Mouse (Mus musculus): ENCODE measurements around the gene Pgpep1l. TPM values are rescaled to one million over a fixed set of nuclear protein-coding genes. Genes with fewer than 3 reads are reported as not detected.

Pgpep1l gene
- polyA plus RNA-seq, 1 experiment from 2014 or later = not detected

DNA sequence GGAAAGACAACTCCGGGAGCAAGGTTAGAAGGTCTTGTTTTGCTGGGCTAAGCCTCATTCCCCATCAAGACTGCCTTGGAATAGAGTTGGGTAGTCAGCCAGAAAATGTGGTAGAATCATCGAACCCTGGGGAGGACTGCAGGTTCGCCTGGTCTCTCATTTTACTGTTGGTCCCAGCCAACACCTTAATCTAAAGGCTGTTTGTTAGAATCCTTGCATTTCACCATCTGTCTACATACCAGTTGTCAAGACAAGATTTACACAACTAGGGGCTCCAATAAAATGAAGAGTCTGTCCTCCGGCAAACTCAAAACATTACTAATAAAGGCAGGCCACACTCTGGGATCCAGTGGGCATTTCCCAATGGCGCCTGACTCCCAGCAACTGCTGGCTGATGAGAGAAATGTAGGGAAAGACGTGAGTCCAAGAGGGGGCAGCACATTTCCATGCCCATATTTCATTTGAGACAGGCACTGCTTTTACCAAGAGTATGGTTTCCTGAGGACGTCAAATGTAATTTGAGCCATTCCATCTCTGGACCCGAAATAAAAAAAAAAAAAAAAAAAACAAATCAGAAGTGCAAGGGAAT, 1.3 kb downstream of the Pgpep1l start:
- Histone ChIP-seq H3K4me2 (ENCODE audit: low read length) (no peak overlapping the region), H3K27me3 (ENCODE audit: control insufficient read depth, insufficient read depth, low read length) (peaks cover 2% of the 10 kb centered on the region; the same call in 1 of the 2 replicates), H3K9ac (replicated peaks; ENCODE audit: low read length) (no peak overlapping the region), H3K27ac (replicated peaks; ENCODE audit: low read depth, low read length) (no peak overlapping the region), H3K9me3 (ENCODE audit: control insufficient read depth, low read length) (no peaks in the 10 kb centered on the region), H3K36me3 (ENCODE audit: control insufficient read depth, insufficient read depth, low read length) (no peaks in the 10 kb centered on the region), H3K4me1 (ENCODE audit: control insufficient read depth, insufficient read depth, low read length) (peaks cover 11% of the 10 kb centered on the region; the same call in 1 of the 2 replicates), H3K4me3 (replicated peaks; ENCODE audit: low read depth, low read length) (no peak overlapping the region)
- ATAC-seq (ENCODE audit: low FRiP score, low TSS enrichment) = no peak
- DNase-seq = no peak
- 77% methylated on average over 8 of the region's 8 CpGs for WGBS

GRCm38 (mm10) chr7:68259523-68260081, 4.4 kb downstream of the Pgpep1l start:
- Histone ChIP-seq H3K27me3 (ENCODE audit: control insufficient read depth, insufficient read depth, low read length) (no peaks in the 10 kb centered on the region; the same call in 1 of the 2 replicates), H3K9me3 (ENCODE audit: control insufficient read depth, low read length) (no peaks in the 10 kb centered on the region), H3K4me2 (ENCODE audit: low read length) (no peak overlapping the region), H3K4me3 (replicated peaks; ENCODE audit: low read depth, low read length) (no peak overlapping the region), H3K4me1 (ENCODE audit: control insufficient read depth, insufficient read depth, low read length) (peaks cover 7% of the 10 kb centered on the region; the same call in 1 of the 2 replicates), H3K9ac (replicated peaks; ENCODE audit: low read length) (no peak overlapping the region), H3K36me3 (ENCODE audit: control insufficient read depth, insufficient read depth, low read length) (no peaks in the 10 kb centered on the region), H3K27ac (replicated peaks; ENCODE audit: low read depth, low read length) (no peak overlapping the region)
- WGBS = 85% methylated on average over 6 of the region's 6 CpGs
- ATAC-seq (ENCODE audit: low FRiP score, low TSS enrichment) = no peak
- no peak for DNase-seq

GRCm38 (mm10) chr7:68258326-68259150, 5.5 kb downstream of the Pgpep1l start:
- no peaks in the 10 kb centered on the region for H3K36me3 ChIP-seq (ENCODE audit: control insufficient read depth, insufficient read depth, low read length)
- H3K27me3 ChIP-seq (ENCODE audit: control insufficient read depth, insufficient read depth, low read length) = no peaks in the 10 kb centered on the region; the same call in 1 of the 2 replicates
- DNase-seq (no peak), ATAC-seq (ENCODE audit: low FRiP score, low TSS enrichment) (no peak)
- 87% methylated on average over 17 of the region's 17 CpGs for WGBS
- H3K4me3 ChIP-seq (replicated peaks; ENCODE audit: low read depth, low read length) = no peak overlapping the region
- no peak overlapping the region for H3K27ac ChIP-seq (replicated peaks; ENCODE audit: low read depth, low read length)
- no peak overlapping the region for H3K9ac ChIP-seq (replicated peaks; ENCODE audit: low read length)
- no peaks in the 10 kb centered on the region for H3K4me1 ChIP-seq (ENCODE audit: control insufficient read depth, insufficient read depth, low read length)
- no peaks in the 10 kb centered on the region for H3K9me3 ChIP-seq (ENCODE audit: control insufficient read depth, low read length)
- no peak overlapping the region for H3K4me2 ChIP-seq (ENCODE audit: low read length)

- ATAC-seq (ENCODE audit: low FRiP score, low TSS enrichment) (no peak), DNase-seq (no peak)
- Histone ChIP-seq H3K27ac (replicated peaks; ENCODE audit: low read depth, low read length) (no peak overlapping the region), H3K9me3 (ENCODE audit: control insufficient read depth, low read length) (no peaks in the 10 kb centered on the region), H3K9ac (replicated peaks; ENCODE audit: low read length) (no peak overlapping the region), H3K4me3 (replicated peaks; ENCODE audit: low read depth, low read length) (no peak overlapping the region), H3K4me1 (ENCODE audit: control insufficient read depth, insufficient read depth, low read length) (no peaks in the 10 kb centered on the region), H3K4me2 (ENCODE audit: low read length) (no peak overlapping the region), H3K27me3 (ENCODE audit: control insufficient read depth, insufficient read depth, low read length) (no peaks in the 10 kb centered on the region), H3K36me3 (ENCODE audit: control insufficient read depth, insufficient read depth, low read length) (no peaks in the 10 kb centered on the region)
- 69% methylated on average over 2 of the region's 2 CpGs for WGBS
Observed at GRCm38 (mm10) chr7:68257767-68258166, 6.3 kb downstream of the Pgpep1l start.

DNA sequence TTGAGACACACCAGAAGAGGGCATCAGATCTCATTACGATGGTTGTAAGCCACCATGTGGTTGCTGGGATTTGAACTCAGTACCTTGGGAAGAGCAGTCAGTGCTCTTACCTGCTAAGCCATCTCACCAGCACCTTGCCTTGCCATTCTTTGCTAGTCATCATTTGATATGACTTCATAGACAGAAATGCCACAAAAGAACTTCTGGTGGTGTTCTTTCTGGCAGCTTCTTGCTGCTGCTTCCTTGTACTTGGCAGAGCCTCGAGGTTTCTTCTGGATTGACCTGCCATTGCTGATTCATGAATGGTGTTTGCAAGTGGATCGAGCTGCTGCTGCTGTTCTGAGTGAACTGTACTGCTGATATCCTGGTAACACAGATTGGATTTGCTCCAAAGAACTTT, 13.1 kb downstream of the Pgpep1l start:
- H3K4me1 ChIP-seq (ENCODE audit: control insufficient read depth, insufficient read depth, low read length) = no peaks in the 10 kb centered on the region
- no peak overlapping the region for H3K27ac ChIP-seq (replicated peaks; ENCODE audit: low read depth, low read length)
- WGBS = 87% methylated on average over 3 of the region's 3 CpGs
- H3K4me3 ChIP-seq (replicated peaks; ENCODE audit: low read depth, low read length) = no peak overlapping the region
- H3K4me2 ChIP-seq (ENCODE audit: low read length) = no peak overlapping the region
- no peaks in the 10 kb centered on the region for H3K27me3 ChIP-seq (ENCODE audit: control insufficient read depth, insufficient read depth, low read length)
- ATAC-seq (ENCODE audit: low FRiP score, low TSS enrichment) (no peak), DNase-seq (no peak)
- no peak overlapping the region for H3K9ac ChIP-seq (replicated peaks; ENCODE audit: low read length)
- no peaks in the 10 kb centered on the region for H3K36me3 ChIP-seq (ENCODE audit: control insufficient read depth, insufficient read depth, low read length)
- H3K9me3 ChIP-seq (ENCODE audit: control insufficient read depth, low read length) = peaks cover 4% of the 10 kb centered on the region; the same call in 1 of the 2 replicates

- WGBS = 89% methylated on average over 1 of the region's 1 CpGs
- DNase-seq (no peak), ATAC-seq (ENCODE audit: low FRiP score, low TSS enrichment) (no peak)
- Histone ChIP-seq H3K4me1 (ENCODE audit: control insufficient read depth, insufficient read depth, low read length) (no peaks in the 10 kb centered on the region), H3K9ac (replicated peaks; ENCODE audit: low read length) (no peak overlapping the region), H3K4me3 (replicated peaks; ENCODE audit: low read depth, low read length) (no peak overlapping the region), H3K4me2 (ENCODE audit: low read length) (no peak overlapping the region), H3K36me3 (ENCODE audit: control insufficient read depth, insufficient read depth, low read length) (no peaks in the 10 kb centered on the region), H3K27me3 (ENCODE audit: control insufficient read depth, insufficient read depth, low read length) (no peaks in the 10 kb centered on the region), H3K9me3 (ENCODE audit: control insufficient read depth, low read length) (peaks cover 4% of the 10 kb centered on the region; the same call in 1 of the 2 replicates), H3K27ac (replicated peaks; ENCODE audit: low read depth, low read length) (no peak overlapping the region)
Observed at GRCm38 (mm10) chr7:68250411-68250810, 13.6 kb downstream of the Pgpep1l start.

DNA sequence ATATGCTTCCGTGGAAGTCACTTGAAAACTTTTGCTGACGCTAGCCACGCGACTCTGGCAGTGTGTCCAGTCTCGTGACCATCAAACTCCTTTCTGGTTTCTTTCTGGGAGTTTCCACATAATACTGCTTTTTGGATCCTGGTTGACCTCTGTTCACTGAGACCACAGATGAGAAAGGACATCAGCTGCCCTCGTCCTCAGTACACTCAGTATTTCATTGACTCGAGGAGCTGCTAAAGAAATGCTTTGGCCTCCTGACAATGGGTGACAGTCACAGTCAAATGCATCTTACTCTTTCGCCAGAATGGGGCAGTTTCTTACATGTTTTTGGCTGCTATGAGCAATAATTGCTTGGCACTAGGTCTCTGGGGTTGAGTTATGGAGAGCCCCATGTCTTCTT, 17.8 kb downstream of the Pgpep1l start:
- H3K9me3 ChIP-seq (ENCODE audit: control insufficient read depth, low read length) = peaks cover 4% of the 10 kb centered on the region; the same call in 1 of the 2 replicates
- DNase-seq = no peak

GRCm38 (mm10) chr7:68245681-68246080, 18.4 kb downstream of the Pgpep1l start:
- no peaks in the 10 kb centered on the region for H3K4me1 ChIP-seq (ENCODE audit: control insufficient read depth, insufficient read depth, low read length)
- no peak overlapping the region for H3K27ac ChIP-seq (replicated peaks; ENCODE audit: low read depth, low read length)
- no peaks in the 10 kb centered on the region for H3K27me3 ChIP-seq (ENCODE audit: control insufficient read depth, insufficient read depth, low read length)
- no peak for ATAC-seq (ENCODE audit: low FRiP score, low TSS enrichment)
- no peak for DNase-seq
- no peak overlapping the region for H3K9ac ChIP-seq (replicated peaks; ENCODE audit: low read length)
- H3K9me3 ChIP-seq (ENCODE audit: control insufficient read depth, low read length) = peaks cover 4% of the 10 kb centered on the region; the same call in 1 of the 2 replicates
- WGBS = 50% methylated on average over 4 of the region's 4 CpGs
- no peaks in the 10 kb centered on the region for H3K36me3 ChIP-seq (ENCODE audit: control insufficient read depth, insufficient read depth, low read length)
- no peak overlapping the region for H3K4me3 ChIP-seq (replicated peaks; ENCODE audit: low read depth, low read length)
- no peak overlapping the region for H3K4me2 ChIP-seq (ENCODE audit: low read length)

More for the DNA sequence above, 17.8 kb downstream of the Pgpep1l start:
- no peak overlapping the region for H3K4me2 ChIP-seq (ENCODE audit: low read length)
- no peak for ATAC-seq (ENCODE audit: low FRiP score, low TSS enrichment)
- no peaks in the 10 kb centered on the region for H3K36me3 ChIP-seq (ENCODE audit: control insufficient read depth, insufficient read depth, low read length)
- no peaks in the 10 kb centered on the region for H3K27me3 ChIP-seq (ENCODE audit: control insufficient read depth, insufficient read depth, low read length)
- H3K9ac ChIP-seq (replicated peaks; ENCODE audit: low read length) = no peak overlapping the region
- H3K27ac ChIP-seq (replicated peaks; ENCODE audit: low read depth, low read length) = no peak overlapping the region
- no peak overlapping the region for H3K4me3 ChIP-seq (replicated peaks; ENCODE audit: low read depth, low read length)
- WGBS = 83% methylated on average over 8 of the region's 8 CpGs
- no peaks in the 10 kb centered on the region for H3K4me1 ChIP-seq (ENCODE audit: control insufficient read depth, insufficient read depth, low read length)

Data from midbrain, embryonic 14.5 days (tissue).